Mouse (Mus musculus): Measurements from ENCODE around the gene Zfp790. TPM values are rescaled to one million over a fixed set of nuclear protein-coding genes. Genes with fewer than 3 reads are reported as not detected.
"Not testable (repeated sequence)": the region's sequence is repeated elsewhere in the genome, so short reads cannot be mapped to it uniquely, and the experiment has no call there.

Zfp790 gene
- polyA plus RNA-seq, 1 experiment from 2014 or later: 11.3 TPM

- Histone ChIP-seq H3K4me3 (replicated peaks) (peak overlapping the region; percentile 65), H3K4me1 (0 out of 2 replicates have a peak, but pooled peaks cover 3% of the 10 kb centered on the region), H3K4me2 (peak overlapping the region; percentile 78), H3K27me3 (replicated peaks) (no peaks in the 10 kb centered on the region), H3K27ac (no peak overlapping the region), H3K36me3 (no peaks in the 10 kb centered on the region), H3K9ac (no peak overlapping the region), H3K9me3 (no peaks in the 10 kb centered on the region)
- WGBS: 47% methylated on average over 9 of the region's 9 CpGs
- ATAC-seq (ENCODE audit: insufficient read depth, low FRiP score, low read depth): no peak
Observed at GRCm38 (mm10) chr7:29852831-29853218, 36.9 kb downstream of the Zfp790 start.

GRCm38 (mm10) chr7:29853219-29853842 is 37.4 kb downstream of the Zfp790 start, which contains the start of gene Zfp940:
Zfp940 (minus strand) TSS chr7:29853669.
- peak; percentile 95 for ATAC-seq (ENCODE audit: insufficient read depth, low FRiP score, low read depth)

GRCm38 (mm10) chr7:29859532-29860517 is 43.9 kb downstream of the Zfp790 start, which contains the start of gene Zfp420:
Zfp420 (plus strand) TSS chr7:29859979.
- Histone ChIP-seq H3K9me3 (no peaks in the 10 kb centered on the region), H3K27ac (peak within 1 kb of the TSS; percentile 46; the same call in 1 of the 2 replicates), H3K4me1 (0 out of 2 replicates have a peak, but pooled peaks cover 4% of the 10 kb centered on the region), H3K4me2 (peak within 1 kb of the TSS; percentile 85), H3K4me3 (replicated peaks) (peak within 1 kb of the TSS; percentile 65), H3K27me3 (replicated peaks) (no peaks in the 10 kb centered on the region), H3K36me3 (no peaks in the 10 kb centered on the region), H3K9ac (peak within 1 kb of the TSS; percentile 45; the same call in 1 of the 2 replicates)
- ATAC-seq (ENCODE audit: insufficient read depth, low FRiP score, low read depth): peak; percentile 97
- WGBS: 6% methylated on average over 32 of the region's 32 CpGs

More at GRCm38 (mm10) chr7:29853219-29853842, 37.4 kb downstream of the Zfp790 start, which contains the start of gene Zfp940:
- H3K4me1 ChIP-seq: 0 out of 2 replicates have a peak, but pooled peaks cover 3% of the 10 kb centered on the region
- under 1% methylated on average over 21 of the region's 21 CpGs for WGBS
- H3K4me3 ChIP-seq (replicated peaks): peak within 1 kb of the TSS; percentile 65
- peak within 1 kb of the TSS; percentile 40; the same call in 1 of the 2 replicates for H3K9ac ChIP-seq
- no peaks in the 10 kb centered on the region for H3K9me3 ChIP-seq
- no peak within 1 kb of the TSS for H3K27ac ChIP-seq
- H3K4me2 ChIP-seq: peak within 1 kb of the TSS; percentile 78
- no peaks in the 10 kb centered on the region for H3K27me3 ChIP-seq (replicated peaks)
- H3K36me3 ChIP-seq: no peaks in the 10 kb centered on the region

GRCm38 (mm10) chr7:29861660-29862059 is 45.7 kb downstream of the Zfp790 start:
- ATAC-seq (ENCODE audit: insufficient read depth, low FRiP score, low read depth): no peak
- Histone ChIP-seq H3K9me3 (no peaks in the 10 kb centered on the region), H3K4me3 (replicated peaks) (no peak overlapping the region), H3K4me1 (0 out of 2 replicates have a peak, but pooled peaks cover 4% of the 10 kb centered on the region), H3K9ac (no peak overlapping the region), H3K36me3 (no peaks in the 10 kb centered on the region), H3K27me3 (replicated peaks) (no peaks in the 10 kb centered on the region), H3K27ac (no peak overlapping the region), H3K4me2 (no peak overlapping the region)
- 83% methylated on average over 7 of the region's 7 CpGs for WGBS

GRCm38 (mm10) chr7:29874256-29874655 is 58.3 kb downstream of the Zfp790 start:
- Histone ChIP-seq H3K36me3 (peaks cover 22% of the 10 kb centered on the region), H3K9me3 (no peaks in the 10 kb centered on the region), H3K4me1 (no peaks in the 10 kb centered on the region), H3K27me3 (replicated peaks) (no peaks in the 10 kb centered on the region), H3K4me3 (replicated peaks) (no peak overlapping the region), H3K4me2 (no peak overlapping the region), H3K9ac (no peak overlapping the region), H3K27ac (no peak overlapping the region)
- 93% methylated on average over 10 of the region's 10 CpGs for WGBS
- ATAC-seq (ENCODE audit: insufficient read depth, low FRiP score, low read depth): no peak

- ATAC-seq (ENCODE audit: insufficient read depth, low FRiP score, low read depth); H3K4me3 ChIP-seq (replicated peaks); H3K9ac ChIP-seq; H3K27ac ChIP-seq; H3K4me2 ChIP-seq; H3K27me3 ChIP-seq (replicated peaks); H3K4me1 ChIP-seq; H3K9me3 ChIP-seq: not testable (repeated sequence)
- peaks cover 22% of the 10 kb centered on the region for H3K36me3 ChIP-seq
- WGBS: 90% methylated on average over 9 of the region's 9 CpGs
Observed at GRCm38 (mm10) chr7:29877561-29877960, 61.6 kb downstream of the Zfp790 start.

- 77% methylated on average over 7 of the region's 7 CpGs for WGBS
- no peaks in the 10 kb centered on the region for H3K4me1 ChIP-seq
- H3K27ac ChIP-seq: no peak overlapping the region
- no peak overlapping the region for H3K4me3 ChIP-seq (replicated peaks)
- ATAC-seq (ENCODE audit: insufficient read depth, low FRiP score, low read depth): no peak
- peaks cover 11% of the 10 kb centered on the region for H3K36me3 ChIP-seq
- H3K27me3 ChIP-seq (replicated peaks): no peaks in the 10 kb centered on the region
- H3K9ac ChIP-seq: no peak overlapping the region
- H3K4me2 ChIP-seq: no peak overlapping the region
- no peaks in the 10 kb centered on the region for H3K9me3 ChIP-seq
Observed at GRCm38 (mm10) chr7:29880056-29880455, 64.1 kb downstream of the Zfp790 start.

MicroRNAs within 50 kb of the gene (microRNA counts, 519-probe panel; counts per million panel counts)
- 2,224 counts per million, percentile 37 among the panel's probes with 10 or more counts for microRNA mmu-miR-1964

Small RNA genes lying within 50 kb of the gene (microRNA-seq; reads per million reads assigned to microRNA genes)
- gene Mir1964: 1.5 reads per million

Other genes starting within 250 kb of the Zfp790 start
- gene Catsperg2, start 89.1 kb upstream of the Zfp790 start, polyA plus RNA-seq (2015; fragmentation: Nextera tagmentation; extraction: Ambion mirVana): not detected in 2 replicates
- gene Zfp84, start 47.6 kb upstream of the Zfp790 start, polyA plus RNA-seq (2015; fragmentation: Nextera tagmentation; extraction: Ambion mirVana): 11.4 and 11.6 TPM in 2 replicates
- gene Zfp30, start 32.1 kb upstream of the Zfp790 start, polyA plus RNA-seq (2015; fragmentation: Nextera tagmentation; extraction: Ambion mirVana): 5.7 and 6.2 TPM in 2 replicates
- gene Zfp940, start 37.6 kb downstream of the Zfp790 start, polyA plus RNA-seq (2015; fragmentation: Nextera tagmentation; extraction: Ambion mirVana): 4.2 and 4.7 TPM in 2 replicates
- gene Zfp420, start 43.9 kb downstream of the Zfp790 start, polyA plus RNA-seq (2015; fragmentation: Nextera tagmentation; extraction: Ambion mirVana): 6.8 and 6.9 TPM in 2 replicates
- gene Zfp27, start 90.5 kb downstream of the Zfp790 start, polyA plus RNA-seq (2015; fragmentation: Nextera tagmentation; extraction: Ambion mirVana): 7.9 and 8.3 TPM in 2 replicates
- gene Zfp383, start 92.1 kb downstream of the Zfp790 start, polyA plus RNA-seq (2015; fragmentation: Nextera tagmentation; extraction: Ambion mirVana): 4.0 and 4.5 TPM in 2 replicates
- gene Zfp74, start 138.0 kb downstream of the Zfp790 start, polyA plus RNA-seq (2015; fragmentation: Nextera tagmentation; extraction: Ambion mirVana): 9.2 and 10.2 TPM in 2 replicates
- gene Zfp568, start 167.8 kb downstream of the Zfp790 start, polyA plus RNA-seq (2015; fragmentation: Nextera tagmentation; extraction: Ambion mirVana): 17.8 and 18.8 TPM in 2 replicates
- gene Zfp14, start 235.3 kb downstream of the Zfp790 start, polyA plus RNA-seq (2015; fragmentation: Nextera tagmentation; extraction: Ambion mirVana): 3.5 and 3.7 TPM in 2 replicates